Mouse (Mus musculus) stomach, embryonic 14.5 days (tissue): ENCODE results near the gene Crk. TPM values are rescaled to one million over a fixed set of nuclear protein-coding genes. Genes with fewer than 3 reads are reported as not detected.

ENCODE experiments used
- ATAC-seq: fragments of 200-750 bp; cut with Nextera tagmentation; 2 replicates; pipeline ENCODE4 v1.8.0; 2017; ENCODE audit warnings: low read depth, moderate TSS enrichment; ENCODE audit not compliant: insufficient number of reproducible peaks, insufficient read depth, low FRiP score
- H3K27ac ChIP-seq: fragments of 300-500 bp; sonication (generic); 2 replicates; pipeline ENCODE4 v1.5.1; 2014; ENCODE audit warnings: mild to moderate bottlenecking, low read length, moderate library complexity, mixed read lengths
- H3K27me3 ChIP-seq: fragments of 300-500 bp; sonication (generic); 2 replicates; pipeline ENCODE4 v1.6.1; 2014; ENCODE audit warnings: low read length, control low read depth, mixed read lengths; ENCODE audit not compliant: control insufficient read depth, insufficient read depth
- H3K36me3 ChIP-seq: fragments of 300-500 bp; sonication (generic); 2 replicates; pipeline ENCODE4 v1.6.1; 2014; ENCODE audit warnings: mild to moderate bottlenecking, control low read depth, low read length, moderate library complexity, mixed read lengths; ENCODE audit not compliant: control insufficient read depth, insufficient read depth
- H3K4me1 ChIP-seq: fragments of 300-500 bp; sonication (generic); 2 replicates; pipeline ENCODE4 v1.6.1; 2014; ENCODE audit warnings: low read length, control low read depth, mixed read lengths; ENCODE audit not compliant: control insufficient read depth, insufficient read depth
- H3K4me2 ChIP-seq: fragments of 300-500 bp; sonication (generic); replicated peaks from 2 replicates; pipeline ENCODE4 v1.6.1; 2014; ENCODE audit warnings: low read depth, low read length, control low read depth
- H3K4me3 ChIP-seq: fragments of 300-500 bp; sonication (generic); 2 replicates; pipeline ENCODE4 v1.5.1; 2014; ENCODE audit warnings: low read depth, low read length, control low read depth
- H3K9ac ChIP-seq: fragments of 300-500 bp; sonication (generic); replicated peaks from 2 replicates; pipeline ENCODE4 v1.6.1; 2014; ENCODE audit warnings: low read depth, mild to moderate bottlenecking, control low read depth, low read length, moderate library complexity, mixed read lengths
- H3K9me3 ChIP-seq: fragments of 300-500 bp; sonication (generic); 2 replicates; pipeline ENCODE4 v1.6.1; 2016; ENCODE audit warnings: low read depth, low read length, control low read depth; ENCODE audit not compliant: control insufficient read depth
- WGBS: fragments of 180-500 bp; shearing (Covaris S2); extraction: QIAGEN DNeasy Blood & Tissue Kit; methylation state at CpG from one replicate; pipeline ENCODE4 v1.1.7; 2014; 5-methylcytosine and 5-hydroxymethylcytosine counted together
- polyA plus RNA-seq: library from polyadenylated mRNA; unstranded; fragments of >200 nt; fragmentation: Nextera tagmentation; extraction: Ambion mirVana; gene quantifications from 2 replicates; pipeline ENCODE4 v1.2.1, GENCODE M21; 2014

Crk gene
- polyA plus RNA-seq, 1 experiment from 2014 or later = 101 TPM

GRCm38 (mm10) chr11:75644684-75645083, 34.4 kb upstream of the Crk start:
- no peaks in the 10 kb centered on the region for H3K9me3 ChIP-seq
- H3K27ac ChIP-seq = no peak overlapping the region
- 84% methylated on average over 9 of the region's 9 CpGs for WGBS
- H3K4me1 ChIP-seq = peaks cover 4% of the 10 kb centered on the region; the same call in 1 of the 2 replicates
- H3K4me3 ChIP-seq = no peak overlapping the region
- no peak overlapping the region for H3K4me2 ChIP-seq
- H3K9ac ChIP-seq = no peak overlapping the region
- 0 out of 2 replicates have a peak, but pooled peaks cover 3% of the 10 kb centered on the region for H3K36me3 ChIP-seq
- no peaks in the 10 kb centered on the region for H3K27me3 ChIP-seq
- ATAC-seq = no peak

GRCm38 (mm10) chr11:75647681-75648211, 31.3 kb upstream of the Crk start:
- Histone ChIP-seq H3K27ac (no peak overlapping the region), H3K9me3 (no peaks in the 10 kb centered on the region), H3K36me3 (no peaks in the 10 kb centered on the region), H3K9ac (no peak overlapping the region), H3K27me3 (no peaks in the 10 kb centered on the region), H3K4me2 (no peak overlapping the region), H3K4me3 (no peak overlapping the region), H3K4me1 (peaks cover 9% of the 10 kb centered on the region)
- 73% methylated on average over 6 of the region's 6 CpGs for WGBS
- ATAC-seq = no peak

GRCm38 (mm10) chr11:75649155-75649561, 29.9 kb upstream of the Crk start:
- H3K4me3 ChIP-seq = no peak overlapping the region
- H3K27ac ChIP-seq = peak overlapping the region; percentile 36; the same call in 1 of the 2 replicates
- H3K4me2 ChIP-seq = no peak overlapping the region
- no peaks in the 10 kb centered on the region for H3K36me3 ChIP-seq
- peaks cover 17% of the 10 kb centered on the region for H3K4me1 ChIP-seq
- ATAC-seq = no peak
- H3K9ac ChIP-seq = no peak overlapping the region
- 59% methylated on average over 4 of the region's 4 CpGs for WGBS
- H3K9me3 ChIP-seq = no peaks in the 10 kb centered on the region
- H3K27me3 ChIP-seq = no peaks in the 10 kb centered on the region

GRCm38 (mm10) chr11:75650311-75650710, 28.7 kb upstream of the Crk start, which contains the start of gene Myo1c:
Gene Myo1c (plus strand): TSS chr11:75650504.
- peak within 1 kb of the TSS; percentile 72 for H3K4me3 ChIP-seq
- 74% methylated on average over 7 of the region's 7 CpGs for WGBS
- H3K27ac ChIP-seq = peak within 1 kb of the TSS; percentile 90
- no peaks in the 10 kb centered on the region for H3K36me3 ChIP-seq
- H3K9me3 ChIP-seq = no peaks in the 10 kb centered on the region
- no peaks in the 10 kb centered on the region for H3K27me3 ChIP-seq
- ATAC-seq = no peak
- peak within 1 kb of the TSS; percentile 77 for H3K4me2 ChIP-seq
- H3K4me1 ChIP-seq = peaks cover 26% of the 10 kb centered on the region
- H3K9ac ChIP-seq = peak within 1 kb of the TSS; percentile 71

- peak overlapping the region; percentile 77 for H3K4me2 ChIP-seq
- H3K36me3 ChIP-seq = no peaks in the 10 kb centered on the region
- H3K27ac ChIP-seq = peak overlapping the region; percentile 90
- ATAC-seq = no peak
- peak overlapping the region; percentile 15; the same call in 1 of the 2 replicates for H3K9ac ChIP-seq
- H3K27me3 ChIP-seq = no peaks in the 10 kb centered on the region
- 43% methylated on average over 13 of the region's 13 CpGs for WGBS
- H3K4me1 ChIP-seq = peaks cover 28% of the 10 kb centered on the region
- no peaks in the 10 kb centered on the region for H3K9me3 ChIP-seq
- H3K4me3 ChIP-seq = peak overlapping the region; percentile 72
Measured at GRCm38 (mm10) chr11:75650958-75651425, 28.1 kb upstream of the Crk start.

GRCm38 (mm10) chr11:75651426-75652221, 27.4 kb upstream of the Crk start:
- Histone ChIP-seq H3K27ac (peak overlapping the region; percentile 90), H3K27me3 (no peaks in the 10 kb centered on the region), H3K36me3 (no peaks in the 10 kb centered on the region), H3K9me3 (no peaks in the 10 kb centered on the region), H3K4me3 (peak overlapping the region; percentile 72), H3K4me2 (peak overlapping the region; percentile 77), H3K4me1 (peaks cover 34% of the 10 kb centered on the region), H3K9ac (peak overlapping the region; percentile 71)
- under 1% methylated on average over 52 of the region's 54 CpGs for WGBS
- peak; percentile 62; the same call in 1 of the 2 replicates for ATAC-seq

GRCm38 (mm10) chr11:75652222-75652941, 26.7 kb upstream of the Crk start:
- ATAC-seq = no peak
- Histone ChIP-seq H3K27ac (no peak overlapping the region), H3K9ac (no peak overlapping the region), H3K4me2 (peak overlapping the region; percentile 77), H3K36me3 (no peaks in the 10 kb centered on the region), H3K9me3 (no peaks in the 10 kb centered on the region), H3K27me3 (no peaks in the 10 kb centered on the region), H3K4me1 (peaks cover 35% of the 10 kb centered on the region), H3K4me3 (peak overlapping the region; percentile 72)
- 33% methylated on average over 20 of the region's 20 CpGs for WGBS

GRCm38 (mm10) chr11:75652942-75653684, 25.9 kb upstream of the Crk start:
- Histone ChIP-seq H3K36me3 (no peaks in the 10 kb centered on the region; the same call in 1 of the 2 replicates), H3K4me2 (peak overlapping the region; percentile 81), H3K4me1 (peaks cover 35% of the 10 kb centered on the region), H3K27ac (peak overlapping the region; percentile 66), H3K27me3 (no peaks in the 10 kb centered on the region), H3K9ac (no peak overlapping the region; the same call in 1 of the 2 replicates), H3K9me3 (no peaks in the 10 kb centered on the region), H3K4me3 (peak overlapping the region; percentile 44)
- ATAC-seq = no peak
- 33% methylated on average over 14 of the region's 14 CpGs for WGBS
